Mouse (Mus musculus): ENCODE measurements around the gene Astn2.

DNA sequence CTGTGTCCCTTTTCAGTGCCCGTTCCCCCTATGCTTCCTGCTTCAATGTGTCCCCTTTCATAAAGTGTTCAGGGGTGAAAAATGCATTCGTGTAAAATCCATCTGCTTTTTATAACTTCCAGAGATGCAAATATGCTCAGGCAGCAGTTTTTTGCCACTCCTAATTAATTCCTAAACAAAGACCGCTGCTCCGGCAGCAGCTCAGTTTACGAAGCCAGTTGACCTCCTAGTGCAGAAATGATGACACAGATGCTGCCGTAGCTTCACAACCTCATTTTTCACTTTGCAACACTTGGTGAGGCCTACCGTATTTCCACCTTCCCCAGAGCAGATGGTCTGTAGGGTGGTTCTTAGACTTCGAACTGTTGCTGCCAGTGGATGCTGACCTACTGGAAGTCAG, 155.9 kb downstream of the Astn2 start:
- TF ChIP-seq MAX (IDR thresholded peaks at IDR 0.05; ENCODE audit: low read depth) = no peak
- no peak for TF ChIP-seq E2F4 (IDR thresholded peaks at IDR 0.05; ENCODE audit: insufficient read depth)
- no peak for TF ChIP-seq USF1 (IDR thresholded peaks at IDR 0.05; ENCODE audit: low read depth)

All from myocyte (in vitro differentiated cells).